Mouse (Mus musculus): Measurements from ENCODE around the gene Col8a1. TPM values are rescaled to one million over a fixed set of nuclear protein-coding genes. Genes with fewer than 3 reads are reported as not detected.

The Col8a1 gene
- polyA plus RNA-seq, 1 experiment from 2014 or later = 0.25 TPM

DNA sequence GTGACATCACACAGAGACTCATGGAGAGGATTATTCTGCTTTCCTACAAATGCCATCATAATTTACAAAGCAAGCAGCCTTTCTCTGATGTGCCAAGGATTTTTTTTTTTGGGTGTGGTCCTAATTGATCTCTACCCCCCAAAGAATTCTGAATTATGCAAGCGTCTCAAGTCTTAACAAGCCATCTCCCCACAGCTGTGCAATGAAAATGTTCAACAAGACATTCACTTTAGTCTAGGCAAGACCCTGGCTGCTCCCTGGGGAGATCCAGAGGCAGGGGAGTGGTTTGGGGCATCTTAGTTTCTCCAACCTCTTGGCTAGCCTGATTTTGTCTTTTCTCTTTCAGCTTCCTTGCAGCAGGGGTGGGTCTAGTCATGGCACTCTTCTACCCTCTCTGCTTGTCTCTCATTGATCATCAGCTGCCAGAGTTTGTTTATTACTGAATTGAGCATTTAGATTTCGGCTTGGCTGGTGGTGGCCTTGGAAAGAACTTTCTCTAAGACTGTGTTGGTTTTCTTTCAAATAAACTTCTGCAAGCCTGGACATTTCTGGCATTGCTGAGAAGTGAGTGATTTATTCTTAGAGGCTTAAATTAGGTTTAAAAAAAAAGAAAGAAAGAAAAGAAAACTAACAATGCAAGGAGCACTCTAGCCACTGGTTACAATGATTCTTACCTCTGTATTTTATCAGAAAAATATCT is 7.0 kb downstream of the Col8a1 start:
- Histone ChIP-seq H3K36me3 (no peaks in the 10 kb centered on the region), H3K9me3 (replicated peaks) (no peaks in the 10 kb centered on the region), H3K4me3 (replicated peaks) (no peak overlapping the region), H3K9ac (no peak overlapping the region), H3K27me3 (no peaks in the 10 kb centered on the region), H3K27ac (no peak overlapping the region), H3K4me2 (no peak overlapping the region), H3K4me1 (replicated peaks) (no peaks in the 10 kb centered on the region)
- WGBS (ENCODE audit: insufficient replicate concordance) = 52% methylated on average over 2 of the region's 2 CpGs
- no peak for DNase-seq
- ATAC-seq (ENCODE audit: low read depth) = no peak

DNA sequence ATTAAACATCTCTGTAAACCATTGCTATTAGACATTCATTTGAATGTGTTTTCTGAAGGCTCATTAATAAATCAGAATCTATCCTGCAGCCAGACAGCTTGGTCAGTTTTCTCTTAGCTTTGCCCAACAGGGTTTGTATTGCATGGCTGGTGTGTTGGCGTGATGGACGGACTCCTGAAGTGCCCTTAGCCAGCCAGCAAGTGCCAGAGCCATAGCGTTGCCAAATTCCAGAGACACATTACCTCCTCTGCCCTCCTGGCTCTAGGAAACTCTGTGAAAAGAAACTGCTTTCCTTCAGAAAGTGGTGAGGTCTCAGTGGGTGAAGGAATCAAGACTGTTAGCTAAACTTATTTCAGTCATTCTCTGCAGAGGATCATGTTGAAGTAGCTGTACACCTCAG is 14.4 kb downstream of the Col8a1 start:
- Histone ChIP-seq H3K27ac (no peak overlapping the region), H3K27me3 (no peaks in the 10 kb centered on the region), H3K9me3 (replicated peaks) (no peaks in the 10 kb centered on the region), H3K4me2 (no peak overlapping the region), H3K9ac (no peak overlapping the region), H3K4me3 (replicated peaks) (no peak overlapping the region), H3K36me3 (no peaks in the 10 kb centered on the region), H3K4me1 (replicated peaks) (no peaks in the 10 kb centered on the region)
- no peak for ATAC-seq (ENCODE audit: low read depth)
- DNase-seq = no peak
- 61% methylated on average over 3 of the region's 3 CpGs for WGBS (ENCODE audit: insufficient replicate concordance)

DNA sequence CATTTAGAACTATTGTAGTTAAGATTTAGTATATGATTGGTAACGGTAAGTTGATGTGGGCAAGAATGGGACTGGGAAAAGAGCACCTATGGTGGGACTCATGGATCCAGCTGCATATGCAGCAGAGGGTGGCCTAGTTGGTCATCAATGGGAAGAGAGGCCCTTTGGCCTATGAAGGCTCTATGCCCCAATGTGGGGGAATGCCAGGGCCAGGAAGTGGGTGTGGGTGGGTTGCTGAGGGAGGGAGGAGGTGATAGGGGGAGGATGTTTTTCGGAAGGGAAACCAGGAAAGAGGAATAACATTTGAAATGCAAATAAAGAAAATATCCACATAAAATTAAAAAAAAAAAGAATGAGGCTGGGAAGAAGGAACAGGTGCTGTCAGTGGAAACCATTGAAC is 19.6 kb downstream of the Col8a1 start:
- Histone ChIP-seq H3K9me3 (replicated peaks) (no peaks in the 10 kb centered on the region), H3K4me1 (replicated peaks) (no peaks in the 10 kb centered on the region), H3K4me2 (no peak overlapping the region), H3K9ac (no peak overlapping the region), H3K4me3 (replicated peaks) (no peak overlapping the region), H3K27me3 (no peaks in the 10 kb centered on the region), H3K36me3 (no peaks in the 10 kb centered on the region), H3K27ac (no peak overlapping the region)
- WGBS (ENCODE audit: insufficient replicate concordance) = 78% methylated on average over 2 of the region's 2 CpGs
- no peak for DNase-seq
- ATAC-seq (ENCODE audit: low read depth) = no peak

DNA sequence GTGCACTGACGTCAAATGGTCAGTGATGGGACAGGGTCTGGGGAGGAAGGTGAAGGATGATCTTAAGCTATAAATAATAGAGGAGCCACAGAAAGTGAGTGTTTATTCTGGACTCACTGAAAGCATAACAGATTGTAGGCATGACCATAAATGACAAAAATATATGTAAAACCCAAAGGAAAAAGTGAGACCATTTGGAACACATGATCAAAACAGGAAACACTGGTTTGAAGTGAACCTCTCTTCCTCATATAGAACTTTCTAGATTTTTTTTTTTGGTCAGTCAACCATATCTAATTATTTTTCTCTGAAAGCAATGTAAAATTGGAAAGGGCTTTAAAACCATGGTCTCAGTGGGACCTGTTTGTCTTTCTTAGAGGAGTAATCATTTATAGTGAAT is 21.0 kb downstream of the Col8a1 start:
- DNase-seq = no peak
- WGBS (ENCODE audit: insufficient replicate concordance) = 59% methylated on average over 1 of the region's 1 CpGs
- Histone ChIP-seq H3K36me3 (no peaks in the 10 kb centered on the region), H3K27me3 (no peaks in the 10 kb centered on the region), H3K4me3 (replicated peaks) (no peak overlapping the region), H3K9ac (no peak overlapping the region), H3K9me3 (replicated peaks) (no peaks in the 10 kb centered on the region), H3K27ac (no peak overlapping the region), H3K4me1 (replicated peaks) (no peaks in the 10 kb centered on the region), H3K4me2 (no peak overlapping the region)
- no peak for ATAC-seq (ENCODE audit: low read depth)

DNA sequence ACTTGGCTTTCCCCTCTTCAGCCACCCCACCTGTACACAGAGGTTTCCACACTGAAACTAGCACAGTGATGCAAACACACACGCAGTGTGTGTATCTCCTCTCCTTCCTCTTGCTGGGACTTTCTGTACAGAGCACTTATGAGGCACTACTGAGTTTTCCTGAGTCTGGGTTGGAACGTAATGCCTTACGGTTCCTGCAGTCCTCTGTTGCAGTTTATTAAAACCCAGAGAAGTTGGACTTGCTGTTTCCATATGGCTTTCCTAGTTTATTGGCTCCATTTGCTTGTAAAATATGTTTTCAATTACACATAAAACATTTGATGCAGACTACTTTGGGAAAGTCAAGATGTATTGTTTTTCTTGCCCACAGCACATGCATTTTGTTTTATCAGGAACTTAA is 21.4 kb downstream of the Col8a1 start:
- WGBS (ENCODE audit: insufficient replicate concordance) = 73% methylated on average over 3 of the region's 3 CpGs
- H3K9me3 ChIP-seq (replicated peaks) = no peaks in the 10 kb centered on the region
- no peak for ATAC-seq (ENCODE audit: low read depth)
- DNase-seq = no peak
- no peak overlapping the region for H3K4me3 ChIP-seq (replicated peaks)
- H3K27ac ChIP-seq = no peak overlapping the region
- no peaks in the 10 kb centered on the region for H3K4me1 ChIP-seq (replicated peaks)
- H3K27me3 ChIP-seq = no peaks in the 10 kb centered on the region
- no peak overlapping the region for H3K4me2 ChIP-seq
- no peaks in the 10 kb centered on the region for H3K36me3 ChIP-seq
- H3K9ac ChIP-seq = no peak overlapping the region

DNA sequence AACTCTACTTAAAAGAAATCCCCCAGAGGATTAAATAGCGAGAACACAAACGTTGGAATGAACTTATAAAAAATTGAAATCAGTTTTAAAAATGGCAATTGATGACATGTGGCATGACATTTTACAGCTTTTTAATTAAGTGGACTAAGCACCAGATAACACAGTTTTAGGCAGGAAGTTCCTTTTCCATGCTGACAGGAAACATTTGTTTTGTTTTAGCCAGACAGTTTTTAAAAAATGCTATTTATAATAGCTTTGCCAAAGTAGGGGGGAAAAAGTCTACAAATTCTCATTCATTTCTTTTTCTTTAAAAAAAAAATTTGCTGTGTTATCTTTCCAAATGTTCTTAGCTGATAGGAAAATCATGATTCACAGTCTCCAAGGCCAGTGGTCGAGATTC is 29.6 kb downstream of the Col8a1 start:
- WGBS (ENCODE audit: insufficient replicate concordance) = 38% methylated on average over 3 of the region's 3 CpGs
- H3K27me3 ChIP-seq = no peaks in the 10 kb centered on the region

DNA sequence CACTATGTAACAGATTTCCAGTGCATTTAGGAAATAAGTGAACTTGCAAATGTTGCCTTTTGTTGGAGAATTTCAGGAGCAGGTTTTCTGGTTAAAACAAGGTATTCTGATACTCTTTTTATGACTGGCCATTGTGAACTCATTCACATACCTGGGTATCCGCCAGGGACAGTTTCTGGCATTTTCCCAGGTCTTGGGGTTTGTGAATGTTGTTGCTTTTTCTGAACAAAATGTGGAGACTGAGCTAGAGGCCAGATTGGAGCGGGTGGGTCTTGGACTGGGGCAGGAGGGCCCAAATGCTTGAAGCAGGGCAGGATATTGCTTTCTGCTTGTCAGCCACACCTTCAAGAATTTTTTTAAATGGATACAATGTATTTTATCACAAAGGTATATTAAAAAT is 35.6 kb downstream of the Col8a1 start:
- DNase-seq = no peak
- WGBS (ENCODE audit: insufficient replicate concordance) = 58% methylated on average over 2 of the region's 2 CpGs

More for the DNA sequence above, 29.6 kb downstream of the Col8a1 start:
- no peaks in the 10 kb centered on the region for H3K36me3 ChIP-seq
- H3K27ac ChIP-seq = no peak overlapping the region
- H3K4me1 ChIP-seq (replicated peaks) = no peaks in the 10 kb centered on the region
- no peak overlapping the region for H3K4me2 ChIP-seq
- DNase-seq = no peak
- no peaks in the 10 kb centered on the region for H3K9me3 ChIP-seq (replicated peaks)
- H3K4me3 ChIP-seq (replicated peaks) = no peak overlapping the region
- H3K9ac ChIP-seq = no peak overlapping the region
- ATAC-seq (ENCODE audit: low read depth) = no peak

DNA sequence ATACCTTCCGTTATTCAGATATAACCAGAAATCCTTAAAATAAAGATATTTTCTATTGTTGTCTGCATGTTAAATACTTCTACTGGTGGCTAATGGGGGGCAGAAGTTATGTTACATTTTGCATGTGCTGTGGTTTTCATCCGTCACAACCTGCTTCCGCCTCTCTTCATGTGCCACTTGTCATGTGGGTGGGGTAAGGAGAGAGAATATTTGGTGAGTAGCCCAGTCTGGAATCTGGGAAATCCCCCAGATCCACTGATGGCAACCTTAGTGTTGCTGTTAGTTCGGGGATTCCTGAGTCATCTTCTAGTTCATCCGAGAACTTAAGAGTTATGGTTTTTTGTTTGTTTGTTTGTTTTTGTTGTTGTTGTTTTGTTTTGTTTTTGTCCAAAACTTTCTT is 55.8 kb downstream of the Col8a1 start:
- no peaks in the 10 kb centered on the region for H3K36me3 ChIP-seq
- no peak overlapping the region for H3K4me2 ChIP-seq
- H3K4me1 ChIP-seq (replicated peaks) = no peaks in the 10 kb centered on the region
- 72% methylated on average over 5 of the region's 5 CpGs for WGBS (ENCODE audit: insufficient replicate concordance)
- H3K27me3 ChIP-seq = no peaks in the 10 kb centered on the region
- no peak for ATAC-seq (ENCODE audit: low read depth)
- H3K9ac ChIP-seq = no peak overlapping the region
- no peak for DNase-seq
- no peak overlapping the region for H3K27ac ChIP-seq
- no peak overlapping the region for H3K4me3 ChIP-seq (replicated peaks)
- no peaks in the 10 kb centered on the region for H3K9me3 ChIP-seq (replicated peaks)

More for the DNA sequence above, 35.6 kb downstream of the Col8a1 start:
- Histone ChIP-seq H3K36me3 (no peaks in the 10 kb centered on the region), H3K4me1 (replicated peaks) (no peaks in the 10 kb centered on the region), H3K4me3 (replicated peaks) (no peak overlapping the region), H3K27me3 (no peaks in the 10 kb centered on the region), H3K9me3 (replicated peaks) (no peaks in the 10 kb centered on the region), H3K9ac (no peak overlapping the region), H3K27ac (no peak overlapping the region), H3K4me2 (no peak overlapping the region)
- no peak for ATAC-seq (ENCODE audit: low read depth)

DNA sequence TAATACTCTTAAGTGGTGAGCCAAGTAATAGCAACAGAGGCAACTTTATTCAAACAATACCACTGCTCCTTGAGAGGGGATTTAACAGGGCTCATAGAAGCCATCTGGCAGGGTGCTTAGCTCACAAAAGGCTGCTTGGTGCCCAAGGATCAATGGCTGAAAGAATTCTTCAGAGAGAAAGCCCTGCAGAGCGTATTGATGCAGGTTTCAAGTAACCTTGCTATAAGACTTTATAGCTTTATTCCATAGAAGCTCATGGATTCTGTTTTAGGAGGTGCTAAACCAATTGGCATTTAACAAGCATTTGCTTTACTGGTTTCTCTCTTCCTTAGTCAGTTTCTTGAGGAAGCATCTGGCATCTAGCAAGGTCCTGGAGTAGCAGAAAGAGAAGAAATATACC is 59.8 kb downstream of the Col8a1 start:
- Histone ChIP-seq H3K4me1 (replicated peaks) (no peaks in the 10 kb centered on the region), H3K4me3 (replicated peaks) (no peak overlapping the region), H3K9ac (no peak overlapping the region), H3K36me3 (no peaks in the 10 kb centered on the region), H3K4me2 (no peak overlapping the region), H3K27ac (no peak overlapping the region), H3K27me3 (no peaks in the 10 kb centered on the region), H3K9me3 (replicated peaks) (no peaks in the 10 kb centered on the region)
- 41% methylated on average over 1 of the region's 1 CpGs for WGBS (ENCODE audit: insufficient replicate concordance)
- no peak for ATAC-seq (ENCODE audit: low read depth)
- no peak for DNase-seq

DNA sequence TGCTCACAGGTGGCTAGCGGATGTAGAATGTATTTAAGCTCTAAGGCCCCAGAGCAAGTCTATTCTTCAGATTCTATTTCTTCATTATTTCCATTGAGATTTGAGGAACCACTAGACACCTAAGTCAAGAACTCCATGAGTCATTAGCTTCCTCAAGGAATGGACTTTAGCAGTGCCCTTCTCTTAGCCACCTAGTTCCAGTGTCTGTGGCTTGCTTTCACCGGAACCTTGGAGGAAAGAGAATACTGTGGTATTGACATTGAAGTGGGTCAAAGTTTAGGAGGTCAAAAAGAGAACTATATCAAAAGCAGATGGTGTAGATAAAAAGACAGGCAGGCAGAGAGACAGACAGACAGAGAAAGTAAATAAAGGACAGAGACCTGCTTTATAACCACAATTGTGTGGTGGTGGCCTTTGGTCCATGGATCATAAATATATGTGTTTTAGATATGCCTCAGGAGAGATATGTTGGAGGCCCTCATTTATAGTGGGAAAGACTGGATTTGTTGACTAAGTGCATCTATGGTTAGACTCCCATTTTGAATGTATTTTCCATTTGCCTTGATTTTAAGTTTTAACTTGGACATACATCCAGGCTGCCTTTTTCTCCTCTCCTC is 60.5 kb downstream of the Col8a1 start:
- no peak overlapping the region for H3K4me2 ChIP-seq
- 73% methylated on average over 2 of the region's 2 CpGs for WGBS (ENCODE audit: insufficient replicate concordance)
- no peak overlapping the region for H3K27ac ChIP-seq
- DNase-seq = no peak
- H3K4me3 ChIP-seq (replicated peaks) = no peak overlapping the region
- no peaks in the 10 kb centered on the region for H3K36me3 ChIP-seq
- ATAC-seq (ENCODE audit: low read depth) = no peak
- H3K4me1 ChIP-seq (replicated peaks) = no peaks in the 10 kb centered on the region
- no peaks in the 10 kb centered on the region for H3K9me3 ChIP-seq (replicated peaks)
- no peak overlapping the region for H3K9ac ChIP-seq
- H3K27me3 ChIP-seq = no peaks in the 10 kb centered on the region

DNA sequence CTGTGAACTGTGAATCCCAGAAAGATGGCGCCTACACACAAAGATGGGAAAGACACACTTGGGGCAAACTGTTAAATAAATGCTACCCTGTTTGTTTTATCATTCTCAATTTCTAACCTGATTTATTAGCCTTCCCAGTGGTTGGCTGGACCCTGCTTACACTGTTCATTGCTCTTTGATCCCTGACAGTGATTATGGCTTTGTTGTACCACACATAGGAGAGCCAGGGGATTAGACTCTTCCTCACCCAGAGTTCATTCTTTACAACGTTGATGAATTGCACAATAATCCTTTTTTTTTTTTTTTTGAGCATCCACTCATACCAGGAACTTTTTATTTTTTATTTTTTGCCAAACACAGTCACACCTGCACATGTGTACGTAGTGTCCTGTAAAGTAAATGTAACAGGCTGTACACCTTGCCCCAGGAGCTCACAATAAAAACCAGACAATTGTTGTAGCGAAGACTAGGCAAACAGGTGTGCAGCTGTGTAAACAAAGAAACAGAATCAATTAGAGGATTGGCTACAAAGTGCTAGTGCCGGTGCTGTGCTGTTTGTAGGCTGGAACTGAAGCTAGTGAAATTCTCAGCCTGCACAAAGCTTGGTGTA is 68.6 kb downstream of the Col8a1 start:
- no peak for ATAC-seq (ENCODE audit: low read depth)
- no peak overlapping the region for H3K4me3 ChIP-seq (replicated peaks)
- no peak overlapping the region for H3K4me2 ChIP-seq
- 47% methylated on average over 5 of the region's 5 CpGs for WGBS (ENCODE audit: insufficient replicate concordance)
- no peak overlapping the region for H3K27ac ChIP-seq
- no peak for DNase-seq
- H3K9ac ChIP-seq = no peak overlapping the region
- H3K27me3 ChIP-seq = no peaks in the 10 kb centered on the region
- H3K9me3 ChIP-seq (replicated peaks) = no peaks in the 10 kb centered on the region
- no peaks in the 10 kb centered on the region for H3K4me1 ChIP-seq (replicated peaks)
- H3K36me3 ChIP-seq = no peaks in the 10 kb centered on the region

DNA sequence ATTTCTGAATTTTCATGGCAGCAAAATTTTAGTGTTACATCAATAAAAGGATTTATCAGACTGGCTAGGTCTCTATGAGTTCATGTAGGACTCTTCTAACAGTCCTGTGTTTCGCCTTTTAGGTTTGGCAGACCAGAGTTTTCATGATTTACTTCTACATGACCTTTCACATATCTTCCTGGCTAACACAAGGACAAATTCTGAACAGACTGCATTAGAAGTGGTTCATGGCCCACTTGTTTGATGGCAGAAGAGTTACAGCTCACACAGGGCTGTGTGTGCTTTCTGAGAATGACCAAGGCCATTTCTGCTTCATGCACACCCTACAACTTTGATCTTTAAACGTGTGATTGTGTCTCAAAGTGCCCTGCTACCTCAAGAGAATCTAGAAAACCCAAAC is 82.3 kb downstream of the Col8a1 start:
- no peak overlapping the region for H3K27ac ChIP-seq
- ATAC-seq (ENCODE audit: low read depth) = no peak
- no peaks in the 10 kb centered on the region for H3K4me1 ChIP-seq (replicated peaks)
- no peak for DNase-seq
- H3K27me3 ChIP-seq = no peaks in the 10 kb centered on the region
- H3K4me2 ChIP-seq = no peak overlapping the region
- no peak overlapping the region for H3K4me3 ChIP-seq (replicated peaks)
- H3K36me3 ChIP-seq = no peaks in the 10 kb centered on the region
- H3K9ac ChIP-seq = no peak overlapping the region
- H3K9me3 ChIP-seq (replicated peaks) = no peaks in the 10 kb centered on the region
- WGBS (ENCODE audit: insufficient replicate concordance) = 38% methylated on average over 2 of the region's 2 CpGs
